Mouse (Mus musculus) stomach, postnatal 0 days (tissue): ENCODE data around the gene Gm8947.

ENCODE experiments used
- CTCF ChIP-seq: IDR thresholded peaks from 2 replicates; pipeline ENCODE4 v1.5.1; 2016; ENCODE audit warnings: antibody characterized with exemption, low read depth, mild to moderate bottlenecking, moderate library complexity
- EP300 ChIP-seq: optimal IDR thresholded peaks from 2 replicates; pipeline ENCODE3; 2016; ENCODE audit warnings: antibody characterized with exemption

GRCm38 (mm10) chr1:151166031-151166430 is 26.1 kb upstream of the Gm8947 start:
- TF ChIP-seq EP300 (no peak), CTCF (no peak)
